Mouse (Mus musculus) urinary bladder, postnatal 25 days (tissue): ENCODE results near the gene Rnf157.

Experiments used
- DNase-seq: peaks from one replicate; pipeline ENCODE4 v3.0.0; 2022; ENCODE audit warnings: low spot score

Rnf157 gene

GRCm38 (mm10) chr11:116305423-116305822 lies 107.4 kb downstream of the Rnf157 start:
- no peak for DNase-seq

GRCm38 (mm10) chr11:116298621-116299020 lies 114.2 kb downstream of the Rnf157 start:
- no peak for DNase-seq

- no peak for DNase-seq
Observed at GRCm38 (mm10) chr11:116298221-116298620, 114.6 kb downstream of the Rnf157 start.

GRCm38 (mm10) chr11:116297017-116297416 lies 115.8 kb downstream of the Rnf157 start:
- no peak for DNase-seq

- DNase-seq: no peak
Observed at GRCm38 (mm10) chr11:116296191-116296734, 116.6 kb downstream of the Rnf157 start.

DNA sequence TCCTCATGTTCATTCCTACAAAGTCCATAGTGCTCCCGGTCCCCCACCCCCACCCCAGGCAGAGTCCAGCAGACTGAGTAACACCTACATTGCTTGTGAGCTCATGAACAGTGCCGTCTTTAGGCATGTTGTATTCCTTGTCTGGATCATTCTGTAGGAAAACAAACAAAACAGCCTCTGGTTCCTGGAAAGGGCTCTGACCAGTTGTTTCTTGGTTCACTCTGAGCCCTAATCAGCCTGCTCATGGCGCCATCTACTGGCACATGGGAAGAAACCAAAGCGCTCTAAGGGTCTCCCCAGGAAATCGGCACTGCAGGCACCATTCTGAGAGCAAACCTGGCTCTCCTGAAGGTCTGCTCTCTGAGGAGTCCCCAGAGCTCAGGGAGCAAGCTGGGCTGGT lies 118.5 kb downstream of the Rnf157 start:
- DNase-seq: peak; percentile 42

- DNase-seq: no peak
Observed at GRCm38 (mm10) chr11:116293538-116294137, 119.2 kb downstream of the Rnf157 start.

DNA sequence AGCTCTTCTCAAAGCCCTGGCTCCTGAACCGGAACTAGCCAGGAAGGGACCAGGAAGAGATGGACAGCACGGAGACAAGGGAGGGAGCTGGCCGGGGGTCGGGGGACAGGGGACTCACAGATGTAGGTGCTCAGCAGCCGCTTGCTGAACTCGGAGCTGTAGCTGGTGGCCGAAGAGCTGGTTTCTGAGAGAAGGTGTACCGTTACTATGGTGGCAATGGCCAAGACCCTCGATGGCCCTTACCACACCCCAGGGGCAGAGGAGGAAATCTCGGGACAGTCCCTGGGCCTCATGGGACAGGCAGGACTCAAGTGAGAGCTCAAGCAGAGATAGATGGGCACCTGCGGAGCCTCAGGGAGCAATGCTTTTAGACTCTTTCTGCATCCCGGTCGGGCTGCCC lies 120.4 kb downstream of the Rnf157 start:
- DNase-seq: no peak

DNA sequence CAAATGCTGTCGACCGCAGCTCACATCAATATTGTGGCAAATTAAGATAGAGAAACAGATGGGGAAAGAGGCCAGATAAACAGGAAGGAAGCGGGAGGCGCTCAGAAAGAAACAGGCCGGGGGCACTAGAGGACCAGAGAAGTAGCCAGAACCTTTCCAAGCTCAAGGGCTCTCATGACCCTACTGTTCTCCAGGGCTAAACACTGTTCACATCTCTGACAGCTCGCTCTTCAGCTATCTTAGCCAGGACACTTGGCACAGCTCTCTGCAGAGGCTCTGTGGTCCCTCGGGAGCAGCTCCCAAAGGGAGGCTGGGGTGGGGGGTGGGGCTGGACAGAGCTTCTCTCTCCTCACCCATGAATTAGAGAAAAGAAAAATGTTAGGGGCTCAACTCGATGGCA lies 122.3 kb downstream of the Rnf157 start:
- no peak for DNase-seq

- DNase-seq: no peak
Observed at GRCm38 (mm10) chr11:116287351-116287750, 125.5 kb downstream of the Rnf157 start.
